ENCODE assay signal across 7 mouse cellular contexts in the genomic region with DNA sequence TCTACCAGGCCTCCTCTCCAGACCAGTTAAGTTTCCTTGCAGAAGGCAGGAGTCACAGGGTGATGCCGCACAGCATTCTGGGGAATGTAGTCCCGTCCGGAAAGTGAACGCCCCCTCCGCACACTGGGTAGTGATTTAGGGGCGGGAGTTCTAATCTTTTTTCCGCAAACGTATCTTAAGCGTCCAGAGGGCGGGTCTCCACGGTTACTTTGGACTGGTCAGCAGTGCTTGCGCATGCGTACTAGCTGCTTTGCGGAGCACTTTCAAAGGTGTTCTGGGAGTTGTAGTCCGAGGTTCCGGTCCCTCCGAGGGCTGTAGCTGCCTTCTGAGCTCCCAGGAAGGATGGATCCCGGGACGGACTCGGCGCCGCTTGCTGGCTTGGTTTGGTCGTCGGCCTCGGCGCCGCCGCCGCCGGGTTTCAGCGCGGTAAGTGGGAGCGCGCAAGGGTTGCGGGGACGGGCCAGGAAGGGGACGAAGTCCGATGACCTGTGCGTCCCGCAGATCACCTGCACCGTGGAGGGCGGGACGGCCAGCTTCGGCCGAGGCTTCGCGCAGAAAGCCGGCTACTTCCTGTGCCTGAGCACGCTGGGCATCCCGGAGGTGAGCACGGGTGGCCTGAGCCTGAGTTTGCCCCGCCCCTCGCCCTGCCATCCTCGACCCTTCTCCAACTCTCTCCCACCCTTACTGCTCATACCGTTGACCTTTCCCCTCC. TPM values are rescaled to one million over a fixed set of nuclear protein-coding genes. Genes with fewer than 3 reads are reported as not detected.
DNase-seq lines count a peak whose midpoint lies in the region; ATAC-seq lines count a peak whose summit lies in the region.

Gene Mvb12a (plus strand): TSS at position 291 of the 712 bp plus-strand sequence.

- peak within 1 kb of the TSS; percentile 86 for H3K4me2 ChIP-seq in intestine, embryonic 15.5 days (replicated peaks)

- intact Hi-C loops in gastrocnemius, postnatal 36 days (cut with DNase I): loop anchor here (10.0 kb wide), 1 partner anchor 382 kb away; no protein-coding TSS in a partner anchor
- intact Hi-C loops in left cerebral cortex, postnatal 25 days (cut with DNase I): loop anchor here (2.0 kb wide), 1 partner anchor 78 kb away; the partner anchor contains the start of gene Mrpl34

- peak within 1 kb of the TSS; percentile 68 for H3K9ac ChIP-seq in intestine, embryonic 15.5 days

- H3K4me1 ChIP-seq in intestine, embryonic 15.5 days (replicated peaks): peaks cover 13% of the 10 kb centered on the region
- peaks cover 18% of the 10 kb centered on the region for H3K4me1 ChIP-seq in midbrain, embryonic 10.5 days

- H3K27me3 ChIP-seq in intestine, embryonic 15.5 days (replicated peaks): no peaks in the 10 kb centered on the region
- H3K27me3 ChIP-seq in midbrain, embryonic 10.5 days (ENCODE audit: low read depth, poor library complexity, severe bottlenecking): peaks cover 10% of the 10 kb centered on the region

- peak; percentile 98 for DNase-seq in adrenal gland, adult 2 months
- peak; percentile 96 for DNase-seq in embryo, embryonic 11.5 days (ENCODE audit: low read depth, low spot score)
- peak; percentile 90 to 97 for DNase-seq in gastrocnemius, postnatal 36 days
- peak; percentile 97 to 99 for DNase-seq in left cerebral cortex, postnatal 25 days (ENCODE audit: low spot score in 2 of 2)
- peak; percentile 97 for DNase-seq in midbrain, embryonic 10.5 days (ENCODE audit: low spot score)
- peak; percentile 88 for DNase-seq in right cerebral cortex, postnatal 4 days

- ATAC-seq in intestine, embryonic 15.5 days: peak; percentile 97

- peaks cover 14% of the 10 kb centered on the region for H3K36me3 ChIP-seq in intestine, embryonic 15.5 days
- H3K36me3 ChIP-seq in midbrain, embryonic 10.5 days: peaks cover 27% of the 10 kb centered on the region

- peak within 1 kb of the TSS; percentile 79 for H3K4me3 ChIP-seq in intestine, embryonic 15.5 days (replicated peaks)
- peak within 1 kb of the TSS; percentile 74 for H3K4me3 ChIP-seq in midbrain, embryonic 10.5 days

- WGBS in intestine, embryonic 15.5 days: under 1% methylated on average over 55 of the region's 55 CpGs
- under 1% methylated on average over 55 of the region's 55 CpGs for WGBS in midbrain, embryonic 10.5 days

- H3K9me3 ChIP-seq in intestine, embryonic 15.5 days: no peaks in the 10 kb centered on the region
- no peaks in the 10 kb centered on the region for H3K9me3 ChIP-seq in midbrain, embryonic 10.5 days (replicated peaks)

- peak within 1 kb of the TSS; percentile 68; the same call in 1 of the 2 replicates for H3K27ac ChIP-seq in intestine, embryonic 15.5 days
- peak within 1 kb of the TSS; percentile 79 for H3K27ac ChIP-seq in midbrain, embryonic 10.5 days (replicated peaks)

RNA-seq across cellular contexts. Expression of gene Mvb12a, which starts in this region (rescaled TPM):
- 10 to 100 TPM; 64.7 to 74.4 TPM for total RNA-seq in adrenal gland, adult 2 months (2021)
- 230 and 237 TPM in 2 replicates for polyA plus RNA-seq in adrenal gland, adult 2 months (2012; rRNA removed)
- total RNA-seq in gastrocnemius, postnatal 36 days (2021): 10 to 100 TPM; 20.8 to 24.8 TPM
- polyA plus RNA-seq in intestine, embryonic 15.5 days (2015; fragmentation: Nextera tagmentation; extraction: Ambion mirVana): 103 and 115 TPM in 2 replicates
- total RNA-seq in left cerebral cortex, postnatal 25 days (2021): 10 to 100 TPM; 31.7 to 33.7 TPM
- 62.1 and 62.9 TPM in 2 replicates for polyA plus RNA-seq in midbrain, embryonic 10.5 days (2016; fragmentation: Nextera tagmentation; extraction: Ambion mirVana)

Comparison
In these comparisons a context has a peak if more than half of its experiments do, and no peak if none do; other contexts are left out.
1. Peak in every context shown above with its lines: DNase-seq, ATAC-seq, H3K4me3 ChIP-seq and H3K27ac ChIP-seq.